Mouse (Mus musculus) cerebellum, postnatal 14 days (tissue): ENCODE data around the gene Pde11a.

Experiments used
- DNase-seq, 2 experiments: peaks; one replicate each; pipeline ENCODE4 v3.0.0; 2021; ENCODE audit warnings: mixed read lengths in 2 of 2

Gene Pde11a

DNA sequence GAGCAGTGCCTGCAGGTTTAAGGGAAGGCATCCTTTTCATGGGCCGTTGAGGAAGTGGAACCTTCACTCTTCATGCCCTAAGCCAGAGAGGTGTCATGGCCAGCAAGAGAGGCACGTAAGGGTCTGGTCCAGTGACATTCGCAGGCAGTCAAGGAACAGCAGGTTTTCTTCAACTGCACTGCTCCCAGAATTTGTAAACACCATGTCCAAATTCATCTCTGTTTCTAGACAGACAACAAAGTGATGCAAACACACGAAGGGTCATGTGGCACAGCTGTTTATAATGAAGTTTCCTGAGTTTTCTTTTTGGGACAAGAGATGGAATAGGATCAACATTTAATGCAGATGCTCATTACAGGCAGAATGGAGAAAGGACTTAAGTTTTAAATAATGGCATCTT lies 249.7 kb downstream of the Pde11a start:
- no peak for DNase-seq

- DNase-seq = peak; percentile 26 to 40
Measured at GRCm38 (mm10) chr2:76088413-76088812, 250.2 kb downstream of the Pde11a start.

DNA sequence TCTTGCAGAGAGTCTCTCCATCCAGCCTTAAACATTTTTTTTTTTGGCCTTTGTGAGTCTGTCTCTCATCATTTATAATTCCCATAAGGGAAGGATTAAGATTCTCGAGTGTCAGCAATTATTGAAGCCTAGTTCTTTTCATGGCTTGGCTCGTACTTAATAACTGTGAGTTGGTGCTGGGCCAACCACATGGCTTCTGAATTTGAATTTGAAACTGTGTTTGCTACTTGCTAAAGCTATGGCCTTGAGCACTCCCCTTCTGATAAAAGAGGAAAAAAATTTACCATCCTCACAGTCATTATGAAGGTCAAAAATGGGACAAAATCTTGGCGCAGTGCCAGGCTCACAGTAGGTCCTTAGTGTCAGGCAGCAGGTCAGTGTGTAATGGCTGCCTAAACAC lies 251.4 kb downstream of the Pde11a start:
- DNase-seq = peak; percentile 68 to 72

GRCm38 (mm10) chr2:76084982-76085381 lies 253.6 kb downstream of the Pde11a start:
- no peak for DNase-seq

GRCm38 (mm10) chr2:76083901-76084300 lies 254.7 kb downstream of the Pde11a start:
- no peak for DNase-seq

- DNase-seq = no peak
Measured at GRCm38 (mm10) chr2:76083396-76083795, 255.2 kb downstream of the Pde11a start.

DNA sequence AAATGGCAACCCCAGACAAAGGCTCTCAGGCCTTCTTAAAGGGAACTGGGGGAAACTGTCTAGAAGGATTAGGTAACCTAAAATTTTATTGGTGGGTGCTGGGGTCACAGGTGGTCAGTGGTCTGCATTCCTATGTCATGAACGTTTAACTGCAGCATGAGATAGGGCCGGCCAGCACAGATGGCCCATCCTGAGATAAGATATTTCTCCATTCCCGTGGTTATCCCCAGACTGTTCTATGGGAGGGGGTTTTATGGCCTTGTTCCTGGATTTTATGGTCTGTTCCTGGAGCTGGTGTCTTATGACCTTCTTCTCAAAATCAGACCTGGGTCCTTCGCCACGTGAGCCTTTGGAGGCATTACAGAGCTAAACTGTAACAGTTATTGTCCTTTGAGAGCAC lies 256.6 kb downstream of the Pde11a start:
- DNase-seq = no peak

- no peak for DNase-seq
Measured at GRCm38 (mm10) chr2:76080549-76080948, 258.0 kb downstream of the Pde11a start.

GRCm38 (mm10) chr2:76076838-76077237 lies 261.7 kb downstream of the Pde11a start:
- no peak for DNase-seq

- no peak for DNase-seq
Measured at GRCm38 (mm10) chr2:76076047-76076446, 262.5 kb downstream of the Pde11a start.

DNA sequence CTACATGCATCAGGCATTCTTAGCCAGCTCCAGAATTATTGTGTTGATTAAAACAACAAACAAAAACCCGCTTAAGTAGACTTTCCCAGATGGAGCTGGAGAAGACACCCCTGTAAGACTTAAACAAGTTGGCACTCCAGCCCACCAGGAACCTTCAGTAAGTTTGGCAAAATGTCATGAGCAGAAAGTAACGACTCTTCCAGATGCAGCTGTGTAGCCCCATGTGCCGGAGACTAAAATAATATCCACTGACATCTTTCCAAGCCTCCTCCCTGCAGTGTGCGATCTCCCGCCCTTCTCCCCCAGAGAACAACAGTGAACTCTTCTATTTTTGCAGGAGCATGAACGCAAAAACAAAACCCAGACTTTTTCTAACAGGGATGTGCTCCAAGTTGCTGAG lies 265.5 kb downstream of the Pde11a start:
- DNase-seq = no peak

DNA sequence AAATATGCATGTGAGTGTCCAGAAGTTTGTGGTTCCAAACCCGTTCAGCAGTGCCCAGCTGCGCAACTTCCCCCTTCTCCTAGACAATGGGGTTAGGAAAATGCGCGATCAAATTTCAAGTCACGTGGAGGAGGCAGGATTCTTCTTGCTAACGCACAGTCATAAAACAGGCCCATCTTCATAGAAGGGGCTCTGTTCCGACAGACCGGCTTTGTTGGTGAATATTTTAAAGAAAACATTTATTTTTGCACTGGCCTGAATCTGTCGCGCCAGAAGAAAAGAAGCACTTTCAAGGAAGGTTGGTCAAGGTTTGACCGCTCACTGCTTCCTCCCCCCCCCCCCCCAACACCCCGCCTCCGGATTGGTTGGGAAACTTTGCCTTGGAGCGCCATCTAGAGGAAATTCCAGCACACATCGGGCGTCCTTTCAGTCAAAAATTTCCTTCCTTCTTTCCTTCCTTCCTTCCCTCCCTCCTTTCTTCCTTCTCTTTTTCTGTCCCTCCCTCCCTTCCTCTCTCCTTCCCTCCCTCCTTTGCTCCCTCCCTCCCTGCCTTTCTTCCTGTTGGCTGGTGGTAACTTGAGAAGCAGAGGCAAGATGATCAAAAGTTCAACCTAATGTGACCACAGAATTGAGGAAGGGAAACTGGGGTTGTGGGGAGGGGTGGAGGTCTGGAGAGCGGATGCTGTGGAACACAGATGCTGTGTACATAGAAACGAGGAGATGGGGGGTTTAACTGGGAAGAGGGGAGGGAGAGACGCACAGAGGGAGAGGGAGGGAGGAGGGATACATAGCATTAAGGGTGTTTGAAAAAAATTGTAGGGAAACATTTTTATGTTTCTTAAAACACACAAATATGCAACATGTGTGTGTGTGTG lies 267.9 kb downstream of the Pde11a start:
- DNase-seq = peak; percentile 81 to 86

- no peak for DNase-seq
Measured at GRCm38 (mm10) chr2:76069238-76069637, 269.3 kb downstream of the Pde11a start.

DNA sequence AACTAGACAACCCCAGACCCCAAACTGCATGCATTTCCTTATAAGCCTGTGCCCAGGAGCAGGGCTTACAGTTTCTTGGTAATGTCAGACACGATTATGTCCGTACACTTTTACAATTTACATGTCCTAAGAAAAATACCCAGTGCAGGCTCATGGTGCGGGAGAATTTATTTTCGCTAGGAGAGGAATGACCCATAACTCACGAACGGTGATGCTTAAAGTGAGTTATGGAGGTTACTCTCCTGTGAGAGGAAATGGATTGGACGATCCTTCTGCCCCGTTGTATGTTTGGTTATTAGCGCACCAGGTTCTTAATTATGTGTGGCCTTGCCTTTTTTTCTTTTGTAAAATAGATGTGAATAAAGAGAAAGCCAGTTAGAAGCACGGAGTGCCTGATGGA lies 270.4 kb downstream of the Pde11a start:
- DNase-seq = no peak

DNA sequence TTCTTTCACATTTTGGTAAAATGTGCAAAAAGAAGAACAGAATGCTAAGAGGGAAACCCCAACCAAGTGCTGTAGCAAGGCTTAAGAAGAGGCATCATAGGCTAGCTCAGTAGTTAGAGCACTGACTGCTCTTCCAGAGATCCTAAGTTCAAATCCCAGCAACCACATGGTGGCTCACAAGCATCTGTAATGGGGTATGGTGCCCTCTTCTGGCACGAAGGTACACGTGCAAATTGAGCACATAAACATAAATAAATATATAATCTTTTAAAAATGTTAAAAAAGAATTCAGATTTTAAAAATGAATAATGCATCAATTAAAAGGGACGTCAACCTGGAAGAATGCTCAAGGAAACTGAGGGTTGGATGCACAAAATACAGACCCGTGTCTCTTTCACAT lies 271.4 kb downstream of the Pde11a start:
- DNase-seq = peak; percentile 31 to 49

DNA sequence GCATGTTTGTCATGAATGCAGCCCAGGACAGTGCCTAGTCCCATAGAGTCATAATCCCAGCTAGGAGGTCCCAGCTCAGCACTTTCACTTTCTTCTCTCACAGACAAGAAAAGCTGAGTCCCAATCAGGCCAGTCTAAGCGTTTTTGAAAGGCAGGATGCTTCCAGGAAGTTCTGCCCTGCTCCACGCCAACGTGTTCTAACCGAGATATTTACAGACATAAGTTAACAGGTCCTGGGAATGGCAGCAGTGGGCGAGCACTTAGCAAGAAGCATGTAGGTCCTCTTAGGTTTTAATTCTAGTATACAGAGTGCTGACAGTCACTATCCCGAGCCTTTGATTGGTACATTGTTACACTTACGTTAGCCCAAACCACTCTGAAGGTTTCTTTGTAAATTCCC lies 273.3 kb downstream of the Pde11a start:
- no peak for DNase-seq

GRCm38 (mm10) chr2:76064078-76064477 lies 274.5 kb downstream of the Pde11a start:
- DNase-seq = peak; percentile 58 to 72

DNA sequence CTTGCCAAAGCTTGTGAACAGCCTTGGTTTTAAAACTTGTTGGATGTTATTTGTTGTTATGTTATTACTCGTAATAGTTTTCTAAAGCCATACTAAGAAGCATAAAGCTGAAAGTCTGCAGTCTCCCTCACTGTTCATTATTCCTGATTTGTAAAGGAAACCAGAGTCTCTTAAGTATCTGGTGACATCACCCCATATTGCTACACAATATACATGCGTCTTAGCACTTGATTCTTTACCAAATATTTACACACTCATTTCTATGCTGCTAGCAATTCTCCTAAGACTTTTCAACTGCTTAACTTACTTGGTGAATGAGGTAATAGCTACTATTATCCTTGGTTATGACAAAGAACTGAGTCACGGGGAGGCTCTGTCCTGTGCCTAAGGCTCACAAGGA lies 278.4 kb downstream of the Pde11a start:
- no peak for DNase-seq

GRCm38 (mm10) chr2:76059595-76059994 lies 279.0 kb downstream of the Pde11a start:
- DNase-seq = no peak

- no peak for DNase-seq
Measured at GRCm38 (mm10) chr2:76058661-76059467, 279.7 kb downstream of the Pde11a start.

- DNase-seq = no peak
Measured at GRCm38 (mm10) chr2:76057555-76057954, 281.0 kb downstream of the Pde11a start.

DNA sequence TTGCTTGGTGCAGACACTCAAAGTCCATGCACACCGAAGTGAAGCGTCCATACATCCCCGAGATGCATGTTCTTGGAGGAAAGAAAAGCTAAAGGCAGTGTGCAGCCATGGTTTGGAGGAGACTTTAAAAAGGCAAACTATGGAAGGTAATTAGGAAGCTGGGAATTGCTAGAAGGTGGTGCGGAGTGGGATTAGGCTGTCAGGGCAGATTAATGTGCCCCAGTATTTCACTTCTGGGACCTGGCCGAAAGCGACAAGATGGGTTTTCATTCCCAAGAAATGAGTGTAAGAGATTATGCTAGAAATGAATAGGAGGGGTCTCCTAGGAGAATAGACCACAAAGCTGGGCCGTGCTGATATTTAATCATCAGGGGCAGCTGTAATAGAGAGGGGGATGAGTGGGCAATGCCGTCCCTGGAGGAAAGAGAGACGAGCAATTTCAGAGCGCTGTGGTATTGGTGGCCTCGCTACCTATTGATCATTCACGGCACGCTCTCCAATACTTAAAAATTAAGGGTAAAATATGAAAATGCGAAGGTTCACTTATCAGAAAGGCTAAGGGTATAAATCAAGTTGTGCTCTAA lies 284.7 kb downstream of the Pde11a start:
- DNase-seq = no peak

GRCm38 (mm10) chr2:76052897-76053505 lies 285.6 kb downstream of the Pde11a start:
- no peak for DNase-seq
